Mouse (Mus musculus): ENCODE measurements around the gene Ube4b.
"Not testable (repeated sequence)": the region's sequence is repeated elsewhere in the genome, so short reads cannot be mapped to it uniquely, and the experiment has no call there.

The Ube4b gene

DNA sequence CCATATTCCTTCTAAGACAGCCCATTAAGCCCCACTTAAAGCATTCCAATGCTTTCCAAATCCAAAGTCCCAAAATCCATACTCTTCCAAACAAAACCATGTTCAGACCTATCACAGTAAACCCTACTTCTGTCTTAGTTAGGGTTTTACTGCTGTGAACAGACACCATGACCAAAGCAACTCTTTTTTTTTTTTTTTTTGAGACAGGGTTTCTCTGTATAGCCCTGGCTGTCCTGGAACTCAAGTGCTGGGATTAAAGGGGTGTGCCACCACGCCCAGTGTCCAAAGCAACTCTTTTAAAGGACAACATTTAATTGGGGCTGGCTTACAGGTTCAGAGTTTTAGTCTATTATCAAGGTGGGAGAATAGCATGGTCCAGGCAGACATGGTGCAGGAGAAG lies 5.3 kb upstream of the Ube4b start:
- DNase-seq (ENCODE audit: low read depth, low spot score) = not testable (repeated sequence)

DNA sequence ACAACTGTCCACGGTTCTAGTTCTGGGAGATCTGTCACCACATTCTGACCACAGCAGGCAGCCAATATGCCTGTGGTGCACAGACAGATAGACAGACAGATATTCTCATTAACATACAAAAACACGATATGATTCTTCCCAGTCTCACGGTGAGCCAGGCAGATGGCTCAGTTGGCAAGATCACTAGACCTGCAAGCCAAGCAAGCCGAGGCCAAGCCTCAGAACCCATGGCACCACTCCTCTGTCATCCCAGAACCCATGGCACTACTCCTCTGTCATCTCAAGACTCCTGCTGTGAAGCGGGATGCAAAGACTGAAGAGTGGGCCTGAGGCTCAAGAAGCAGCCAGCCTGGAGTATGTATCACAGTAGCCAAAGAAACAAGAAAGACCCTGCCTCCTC lies 3.0 kb upstream of the Ube4b start:
- no peak for DNase-seq (ENCODE audit: low read depth, low spot score)

- no peak for DNase-seq (ENCODE audit: low read depth, low spot score)
Observed at GRCm38 (mm10) chr4:149425801-149426292, 702 bp downstream of the Ube4b start.

- no peak for DNase-seq (ENCODE audit: low read depth, low spot score)
Observed at GRCm38 (mm10) chr4:149424755-149425154, 1.8 kb downstream of the Ube4b start.

DNA sequence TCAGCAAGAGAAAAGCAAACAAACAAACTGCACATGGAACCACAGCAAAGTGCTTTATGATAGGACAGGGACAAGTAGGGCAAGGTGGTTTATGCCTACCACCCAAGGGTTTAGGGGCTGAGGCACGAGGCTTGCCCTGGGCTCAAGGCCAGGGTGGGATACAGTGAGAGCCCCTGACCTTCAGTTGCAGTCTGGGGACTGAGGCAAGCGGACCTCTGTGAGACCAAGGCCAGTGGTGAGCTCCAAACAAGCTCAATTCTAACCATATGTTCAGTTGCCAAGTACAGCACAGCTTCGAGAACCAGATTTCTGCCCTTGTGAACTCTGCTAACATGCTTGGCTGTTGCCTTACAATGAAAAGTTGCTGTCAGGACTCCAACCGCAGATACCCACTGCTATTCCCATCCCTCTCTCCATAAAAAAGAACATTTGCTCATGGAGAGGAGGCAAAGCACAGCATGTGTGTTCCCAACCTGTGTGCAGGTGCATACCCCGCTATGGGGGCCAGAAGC lies 8.6 kb downstream of the Ube4b start:
- no peak for DNase-seq (ENCODE audit: low read depth, low spot score)

DNA sequence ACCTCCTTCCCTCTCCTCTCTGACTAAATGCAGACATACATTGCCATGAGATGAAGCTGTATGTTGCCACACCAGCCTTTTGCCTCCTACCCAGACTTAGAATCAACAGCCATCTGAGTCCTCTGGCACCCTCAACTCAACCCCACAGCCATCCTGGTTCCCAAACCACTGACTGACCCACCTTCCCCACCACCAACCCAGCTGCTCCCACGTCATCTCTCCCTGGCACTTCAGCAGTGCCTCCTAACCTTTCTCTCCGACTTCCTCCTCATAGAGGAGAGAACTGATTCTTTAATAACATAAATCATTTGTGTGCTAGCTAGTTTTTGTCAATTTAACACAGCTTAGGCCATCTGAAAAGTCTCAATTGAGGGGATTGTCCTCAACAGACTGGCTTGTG lies 9.6 kb downstream of the Ube4b start:
- no peak for DNase-seq (ENCODE audit: low read depth, low spot score)

DNA sequence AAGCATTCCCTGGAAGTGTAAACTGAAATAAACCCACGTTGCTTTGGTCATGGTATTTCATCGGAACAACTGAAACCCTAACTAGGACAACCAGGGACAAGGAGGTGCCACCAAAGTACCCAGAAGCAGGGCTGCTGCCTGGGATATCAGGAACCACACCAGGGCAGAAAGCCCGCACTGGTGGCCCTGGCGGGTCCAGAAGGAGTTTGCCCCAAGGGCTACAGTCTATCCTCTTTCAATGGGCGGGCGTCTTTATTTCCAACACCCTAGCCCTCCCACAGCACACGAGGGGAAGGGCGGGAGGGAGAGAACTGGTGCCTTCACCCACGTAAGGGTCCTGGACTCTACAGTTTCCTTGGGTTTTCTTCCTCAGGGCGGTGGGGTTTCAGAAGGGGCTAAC lies 10.1 kb downstream of the Ube4b start:
- DNase-seq (ENCODE audit: low read depth, low spot score) = no peak

GRCm38 (mm10) chr4:149415651-149416169 lies 10.8 kb downstream of the Ube4b start:
- no peak for DNase-seq (ENCODE audit: low read depth, low spot score)

GRCm38 (mm10) chr4:149414259-149414658 lies 12.3 kb downstream of the Ube4b start:
- no peak for DNase-seq (ENCODE audit: low read depth, low spot score)

GRCm38 (mm10) chr4:149409759-149410158 lies 16.8 kb downstream of the Ube4b start:
- no peak for DNase-seq (ENCODE audit: low read depth, low spot score)

DNA sequence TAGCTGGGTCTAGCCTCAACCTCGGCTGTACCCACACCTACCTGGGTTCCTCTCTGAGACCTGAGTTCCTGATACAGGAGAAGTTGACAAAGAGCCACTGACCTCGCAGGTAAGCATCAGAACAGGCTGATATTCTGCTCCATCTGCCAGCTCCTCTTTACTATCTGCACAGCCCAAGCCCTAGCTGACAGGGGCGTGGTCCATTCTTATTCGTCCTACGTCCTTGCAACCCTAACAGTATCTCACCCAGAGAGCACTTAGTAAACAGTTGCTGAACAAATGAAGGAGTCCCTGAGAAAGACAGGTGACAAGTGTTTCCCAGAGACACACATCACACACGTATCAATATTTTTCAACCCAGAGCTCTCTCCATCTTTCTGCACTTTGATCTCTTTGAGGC lies 18.2 kb downstream of the Ube4b start:
- DNase-seq (ENCODE audit: low read depth, low spot score) = no peak

GRCm38 (mm10) chr4:149407461-149407860 lies 19.1 kb downstream of the Ube4b start:
- no peak for DNase-seq (ENCODE audit: low read depth, low spot score)

DNA sequence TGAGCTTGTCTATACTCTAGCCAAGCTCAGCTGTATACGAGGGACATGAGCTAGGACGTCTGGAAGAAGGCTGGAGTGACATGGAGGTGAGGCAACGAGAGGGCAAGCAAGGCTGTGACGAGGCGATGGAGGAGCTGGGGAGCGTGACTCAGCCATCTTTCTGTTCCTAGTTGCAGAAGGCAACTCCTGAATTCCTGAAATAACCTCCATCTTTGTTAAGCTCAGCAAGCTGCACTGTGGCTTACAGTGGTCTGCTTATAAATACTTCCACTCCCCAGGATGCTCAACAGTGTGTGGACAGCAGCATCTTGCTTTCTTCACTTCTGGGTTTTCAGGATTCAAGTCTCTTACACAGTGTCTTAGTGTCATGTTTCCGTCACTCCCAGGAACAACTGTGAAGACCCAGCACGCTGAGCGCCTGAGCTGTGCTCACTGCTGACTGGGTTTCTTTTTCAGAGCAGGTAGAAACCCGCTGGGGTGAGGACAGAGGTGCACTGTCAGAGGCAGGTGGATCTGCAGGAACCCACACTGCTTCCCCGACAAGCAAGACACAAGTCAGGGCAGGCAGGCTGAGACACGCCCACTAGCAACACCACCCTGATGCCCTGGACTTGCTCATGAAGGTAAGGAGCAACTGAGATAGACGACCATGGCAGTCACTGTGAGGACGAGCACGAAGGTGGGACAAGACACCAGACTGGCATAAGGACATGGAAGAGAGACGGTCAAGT lies 20.7 kb downstream of the Ube4b start:
- DNase-seq (ENCODE audit: low read depth, low spot score) = no peak

GRCm38 (mm10) chr4:149404640-149405465 lies 21.7 kb downstream of the Ube4b start:
- DNase-seq (ENCODE audit: low read depth, low spot score) = no peak

DNA sequence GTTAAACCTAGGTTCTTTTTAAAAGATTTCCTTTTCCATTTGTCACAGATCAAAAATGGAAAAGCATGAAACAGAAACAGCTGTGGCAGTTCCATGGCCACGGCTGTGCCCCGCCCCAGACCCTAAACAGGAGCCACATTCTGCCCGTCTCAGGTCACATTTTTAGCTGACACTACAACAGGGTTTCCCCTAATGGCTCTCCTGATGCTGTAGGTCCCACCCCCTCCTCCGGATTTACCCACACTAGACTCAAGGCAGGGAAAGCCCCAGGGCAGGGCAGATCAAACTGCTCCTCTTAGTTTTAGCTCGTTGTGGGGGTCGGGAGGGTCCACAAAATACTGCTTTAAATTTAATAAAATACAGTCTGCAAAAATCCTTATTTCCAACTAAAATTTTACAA lies 23.5 kb downstream of the Ube4b start:
- DNase-seq (ENCODE audit: low read depth, low spot score) = no peak

- DNase-seq (ENCODE audit: low read depth, low spot score) = no peak
Observed at GRCm38 (mm10) chr4:149401591-149401982, 25.0 kb downstream of the Ube4b start.

GRCm38 (mm10) chr4:149400878-149401590 lies 25.5 kb downstream of the Ube4b start:
- no peak for DNase-seq (ENCODE audit: low read depth, low spot score)

GRCm38 (mm10) chr4:149399331-149399910 lies 27.1 kb downstream of the Ube4b start:
- DNase-seq (ENCODE audit: low read depth, low spot score) = no peak

DNA sequence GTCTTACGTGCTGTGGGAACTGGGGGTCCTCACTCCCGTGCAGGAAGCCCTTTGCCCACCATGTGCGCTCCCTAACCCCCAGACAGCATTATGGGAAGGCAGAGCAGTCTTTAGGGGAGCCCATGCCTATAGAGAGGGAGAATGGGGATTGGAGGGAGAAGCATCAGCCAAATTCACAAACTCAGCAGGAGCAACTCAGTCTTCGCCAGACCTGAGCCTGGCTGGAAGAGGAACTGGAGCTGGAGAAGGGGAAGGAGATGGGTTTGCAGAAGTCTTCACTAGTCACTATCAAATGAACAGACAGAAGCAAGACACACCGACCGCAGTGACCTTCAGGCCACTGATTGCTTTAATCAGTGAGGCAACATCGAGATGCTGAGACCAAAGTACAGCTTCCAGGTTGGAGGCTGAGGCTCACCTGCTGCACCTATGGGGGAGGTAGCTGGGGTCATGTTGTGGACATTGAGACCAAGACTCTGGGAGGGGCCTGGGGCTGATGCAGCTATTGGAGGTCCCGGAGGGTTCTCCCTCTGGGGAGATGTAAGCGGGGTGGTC lies 28.3 kb downstream of the Ube4b start:
- DNase-seq (ENCODE audit: low read depth, low spot score) = no peak

DNA sequence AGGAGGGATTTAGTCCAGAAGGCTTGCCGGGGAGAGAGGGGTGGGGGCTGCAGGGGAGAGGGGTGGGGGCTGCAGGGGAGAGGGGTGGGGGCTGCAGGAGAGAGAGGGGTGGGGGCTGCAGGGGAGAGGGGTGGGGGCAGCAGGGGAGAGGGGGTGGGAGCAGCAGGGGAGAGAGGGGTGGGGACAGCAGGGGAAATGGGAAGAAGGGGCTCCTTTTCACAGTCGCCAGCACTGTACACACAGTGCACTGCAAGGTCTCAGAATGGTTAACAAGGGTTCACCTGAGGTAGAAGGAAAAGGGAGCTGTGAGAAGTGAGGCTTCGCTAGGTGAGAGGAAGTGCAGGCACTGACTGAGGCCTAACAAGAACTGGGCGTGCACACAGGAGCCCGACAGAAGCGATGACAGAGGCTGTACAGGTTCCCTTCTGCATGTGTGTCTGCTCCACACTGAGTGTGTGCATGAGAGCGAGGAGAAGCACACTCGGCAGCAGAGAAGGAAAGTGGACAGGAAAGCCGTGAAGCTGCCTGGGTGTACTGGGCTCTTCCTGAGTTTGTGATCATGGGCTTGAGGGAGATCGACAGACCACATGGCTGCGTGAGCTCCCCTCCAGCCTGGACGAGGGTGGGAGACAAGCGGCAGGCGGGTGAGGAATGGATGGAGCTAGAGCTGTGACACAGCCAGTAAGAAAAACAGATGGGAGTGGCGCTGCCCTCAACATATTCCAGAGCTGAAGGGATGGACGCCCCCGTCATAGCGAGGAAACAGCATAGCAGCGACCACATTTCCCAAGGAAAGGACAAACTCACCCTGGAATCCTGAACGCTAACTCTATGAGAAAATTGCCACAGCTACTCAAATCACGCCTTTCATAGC lies 29.9 kb downstream of the Ube4b start:
- no peak for DNase-seq (ENCODE audit: low read depth, low spot score)

Data from brain, embryonic 18.5 days (tissue).